Mouse (Mus musculus): Measurements from ENCODE around the gene Zfp768.

GRCm38 (mm10) chr7:127351230-127352004 lies 6.0 kb upstream of the Zfp768 start:
- TF ChIP-seq MYOD1 (IDR thresholded peaks at IDR 0.05; ENCODE audit: control insufficient read depth in 1 of 3, insufficient read length in 2 of 3, low read depth in 2 of 3) (no peak), POLR2AphosphoS2 (IDR thresholded peaks at IDR 0.05; ENCODE audit: insufficient read length, low read depth) (no peak), POLR2A (IDR thresholded peaks at IDR 0.05; ENCODE audit: insufficient read length, low read depth) (no peak), E2F4 (IDR thresholded peaks at IDR 0.05; ENCODE audit: insufficient read depth) (no peak), SRF (IDR thresholded peaks at IDR 0.05; ENCODE audit: control insufficient read depth, insufficient read length, low read depth) (no peak), CEBPB (IDR thresholded peaks at IDR 0.05; ENCODE audit: insufficient read depth, poor library complexity, severe bottlenecking) (no peak), USF1 (IDR thresholded peaks at IDR 0.05; ENCODE audit: low read depth) (no peak), MAX (IDR thresholded peaks at IDR 0.05; ENCODE audit: low read depth) (no peak), REST (IDR thresholded peaks at IDR 0.05; ENCODE audit: insufficient read depth, insufficient read length) (no peak), TCF3 (IDR thresholded peaks at IDR 0.05; ENCODE audit: insufficient read length, low read depth) (no peak)

All from myocyte (in vitro differentiated cells).